Mouse (Mus musculus): ENCODE results near the gene Mylpf. TPM values are rescaled to one million over a fixed set of nuclear protein-coding genes. Genes with fewer than 3 reads are reported as not detected.
"Not testable (repeated sequence)": the region's sequence is repeated elsewhere in the genome, so short reads cannot be mapped to it uniquely, and the experiment has no call there.

The Mylpf gene
- total RNA-seq, 4 experiments from 2014 or later, result 27,006 to 32,685 (median 27,393) TPM

DNA sequence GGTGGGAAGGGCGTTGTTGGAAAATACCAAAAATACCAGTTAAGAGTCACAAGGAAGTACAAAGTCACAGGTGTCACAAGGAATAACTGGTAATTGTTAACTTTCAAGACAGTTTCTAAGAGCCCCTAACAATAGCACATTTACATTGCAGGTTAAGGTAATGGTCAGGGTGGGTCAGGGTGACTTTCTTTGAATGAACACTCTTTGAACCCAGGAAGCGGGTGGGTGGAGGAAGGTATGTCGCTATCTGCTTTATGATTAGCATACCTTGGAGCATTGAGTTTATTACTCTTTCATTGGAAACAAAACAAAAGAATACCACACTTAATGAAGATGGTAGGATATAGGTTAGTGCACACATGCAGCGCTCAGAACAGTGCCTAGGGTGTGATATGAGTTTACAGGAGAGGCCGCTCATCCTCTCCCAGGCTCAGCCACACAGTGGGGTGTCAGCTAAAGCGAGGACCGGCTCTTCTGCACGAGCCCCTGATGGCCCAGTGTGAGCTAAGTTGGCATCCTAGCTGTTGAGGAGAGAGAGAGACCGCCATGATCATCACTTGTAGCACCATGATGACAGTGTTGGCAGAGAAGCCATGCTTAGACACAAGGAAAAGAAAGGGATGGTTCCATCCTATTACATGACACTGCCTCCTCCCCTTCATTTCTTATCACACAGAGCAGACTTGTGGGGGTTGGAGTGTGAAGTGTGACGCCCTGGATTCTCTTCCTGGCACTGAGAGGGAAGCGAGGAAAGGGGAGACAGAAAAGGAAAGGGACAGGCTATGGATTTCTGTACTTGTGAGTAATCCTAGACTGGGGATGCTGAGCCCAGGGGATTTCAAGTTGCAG, 16.7 kb downstream of the Mylpf start:
- DNase-seq (ENCODE audit: low spot score in 2 of 2), result no peak

DNA sequence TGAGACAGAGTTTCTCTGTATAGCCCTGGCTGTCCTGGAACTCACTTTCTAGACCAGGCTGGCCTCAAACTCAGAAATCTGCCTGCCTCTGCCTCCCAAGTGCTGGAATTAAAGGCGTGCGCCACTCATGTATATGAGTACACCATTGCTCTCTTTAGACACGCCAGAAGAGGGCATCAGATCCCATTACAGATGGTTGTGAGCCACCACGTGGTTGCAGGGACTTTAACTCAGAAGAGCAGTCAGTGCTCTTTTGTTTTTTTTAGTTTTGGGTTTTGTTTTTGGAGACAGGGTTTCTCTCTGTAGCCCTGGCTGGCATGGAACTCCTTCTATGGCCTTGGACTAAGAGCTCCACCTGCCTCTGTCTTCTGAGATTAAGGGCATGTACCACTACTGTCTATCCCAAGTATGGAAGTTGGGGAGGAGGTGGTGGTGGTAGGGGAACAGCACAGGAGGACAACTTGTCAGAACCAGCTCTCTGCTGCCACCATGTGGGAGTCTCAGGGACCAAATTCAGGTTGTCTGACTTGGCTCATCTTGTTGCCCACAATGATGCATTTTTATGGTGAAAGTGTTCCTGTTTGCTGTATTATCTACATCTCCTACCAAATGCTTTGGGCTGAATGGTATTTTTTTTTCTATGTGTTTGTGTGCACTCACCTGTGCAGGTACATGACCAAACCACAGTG, 20.1 kb downstream of the Mylpf start:
- peak in 1 of 2 experiments; percentile 64 for DNase-seq (ENCODE audit: low spot score in 2 of 2)

DNA sequence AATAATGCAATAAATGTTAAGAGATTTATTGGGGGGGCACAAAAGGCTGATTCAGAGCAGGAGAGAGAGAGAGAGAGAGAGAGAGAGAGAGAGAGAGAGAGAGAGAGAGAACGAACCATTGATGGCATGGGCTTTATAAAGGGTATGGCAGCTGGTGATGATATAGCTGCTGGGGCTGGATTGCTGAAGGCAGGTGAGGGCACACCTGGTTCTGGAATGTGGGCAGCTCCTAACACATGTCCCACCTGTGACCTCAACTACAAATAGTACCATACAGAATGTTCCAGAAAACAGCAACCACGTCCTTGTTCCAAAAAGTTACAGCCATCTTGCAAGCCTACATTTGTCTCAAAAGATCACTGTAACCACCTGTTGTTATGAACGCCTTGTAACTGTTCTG, 22.7 kb downstream of the Mylpf start:
- no peak for DNase-seq (ENCODE audit: low spot score in 2 of 2)

DNA sequence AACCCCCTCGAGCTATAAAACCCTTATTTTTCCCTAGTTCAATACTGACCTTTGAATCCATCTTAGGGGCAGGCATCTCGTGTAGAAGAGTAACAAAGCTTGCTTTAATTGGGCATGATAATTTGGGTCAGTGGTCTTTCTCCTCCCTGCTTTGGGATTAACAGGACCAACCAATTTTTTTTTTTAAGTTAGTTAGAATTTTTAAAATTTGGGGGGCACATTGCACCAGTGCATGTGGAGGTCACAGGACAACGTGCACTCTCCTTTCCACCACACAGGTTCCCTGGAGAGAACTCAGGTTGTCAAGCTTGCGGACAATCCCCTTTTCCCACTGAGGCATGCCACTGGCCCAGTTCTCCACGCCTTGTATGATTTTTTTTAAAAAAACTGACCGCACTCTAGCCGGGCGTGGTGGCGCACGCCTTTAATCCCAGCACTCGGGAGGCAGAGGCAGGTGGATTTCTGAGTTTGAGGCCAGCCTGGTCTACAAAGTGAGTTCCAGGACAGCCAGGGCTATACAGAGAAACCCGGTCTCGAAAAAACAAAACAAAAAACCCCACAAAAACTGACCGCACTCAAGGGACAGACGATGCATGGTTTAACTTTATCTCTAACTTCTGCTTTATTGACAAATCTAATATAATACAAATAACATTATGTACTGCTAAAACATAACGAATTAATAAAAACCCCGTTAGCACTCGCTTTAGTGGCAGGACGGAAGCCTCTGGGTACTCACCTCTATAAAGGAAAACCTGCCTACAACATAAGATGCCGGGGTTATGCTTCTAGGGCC, 23.3 kb downstream of the Mylpf start:
- DNase-seq (ENCODE audit: low spot score in 2 of 2), result no peak

DNA sequence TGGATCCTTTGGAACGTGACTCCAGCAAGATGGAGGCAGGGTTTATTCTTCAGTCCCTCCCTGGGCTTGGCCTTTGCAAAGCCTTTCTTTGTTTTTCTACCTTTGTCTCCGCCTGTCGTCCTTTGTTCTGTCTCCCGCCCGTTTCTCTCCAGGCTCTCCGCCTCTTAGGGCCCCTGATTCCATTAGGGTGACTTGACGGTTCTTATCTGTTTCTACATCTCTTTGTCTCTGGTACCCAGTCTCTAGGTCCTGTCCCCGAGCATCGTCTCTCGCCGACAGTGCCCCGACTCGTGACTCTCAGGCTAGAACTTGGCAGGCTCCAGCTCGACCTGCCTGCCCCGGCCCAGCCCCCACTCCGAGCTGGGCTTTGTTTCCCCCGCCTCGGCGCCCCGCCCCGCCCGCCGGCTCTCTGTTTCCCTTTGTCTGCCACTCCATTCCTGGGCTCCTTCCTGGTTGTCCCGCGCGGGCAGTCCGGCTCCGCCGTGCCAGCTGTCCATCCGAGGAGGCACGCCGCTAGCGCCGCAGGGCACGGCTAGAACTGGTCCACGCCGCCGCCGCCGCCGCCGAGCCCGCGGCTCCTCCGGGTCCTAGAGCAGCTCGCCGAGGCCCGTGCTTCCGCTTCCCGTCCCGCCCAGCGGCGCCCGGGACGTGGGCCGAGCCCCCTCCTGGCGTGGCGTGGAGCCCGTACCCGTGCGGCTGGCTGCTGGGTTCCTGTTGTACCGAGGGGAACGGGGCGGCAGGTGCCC, 24.1 kb downstream of the Mylpf start, which contains the start of the genes Zfp553 and Sept1:
Gene Zfp553, plus strand, starts transcription at position 440 of the 746 bp plus-strand sequence.
Gene Sept1, minus strand, starts transcription at position 509 of the 746 bp plus-strand sequence.
- peak; percentile 59 to 67 for DNase-seq (ENCODE audit: low spot score in 2 of 2)

DNA sequence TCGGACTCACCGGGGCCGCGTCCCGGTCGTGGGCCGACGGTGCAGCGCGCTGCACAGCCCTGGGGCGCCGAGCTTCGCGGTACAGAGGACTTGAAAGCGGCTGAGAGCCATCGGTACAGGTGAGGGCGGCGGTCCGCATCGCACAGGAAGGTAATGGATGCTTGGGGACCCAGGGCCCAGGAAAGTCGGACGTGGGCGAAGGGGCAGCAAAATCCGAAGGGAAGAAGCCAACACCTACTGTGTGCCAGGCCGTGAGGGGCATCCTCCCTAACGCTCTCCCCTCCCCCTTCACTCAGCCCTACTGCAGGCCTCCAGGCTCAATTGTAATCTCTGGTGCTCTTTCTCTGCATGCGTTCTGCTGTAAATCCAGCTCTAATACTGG, 24.7 kb downstream of the Mylpf start:
- DNase-seq (ENCODE audit: low spot score in 2 of 2), result no peak

DNA sequence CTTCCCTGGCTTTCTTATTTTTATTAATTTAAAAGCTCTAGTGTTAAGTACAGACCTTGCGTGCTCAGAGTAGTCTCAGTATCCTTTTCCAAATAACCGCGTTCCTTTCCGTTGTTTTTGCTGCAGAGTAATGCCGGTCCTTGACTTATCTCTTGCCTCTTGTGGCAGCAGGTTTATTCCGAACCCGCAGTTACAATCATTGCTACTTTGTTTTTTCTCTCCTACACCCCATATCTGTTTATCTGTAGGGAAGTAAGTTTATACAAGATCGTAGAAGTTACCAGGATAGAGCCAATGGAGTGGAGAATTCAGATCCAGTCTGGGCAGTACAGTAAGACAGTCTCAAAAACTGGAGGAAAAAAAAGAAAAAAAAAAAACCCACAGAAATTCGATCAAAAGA, 25.1 kb downstream of the Mylpf start:
- no peak for DNase-seq (ENCODE audit: low spot score in 2 of 2)

DNA sequence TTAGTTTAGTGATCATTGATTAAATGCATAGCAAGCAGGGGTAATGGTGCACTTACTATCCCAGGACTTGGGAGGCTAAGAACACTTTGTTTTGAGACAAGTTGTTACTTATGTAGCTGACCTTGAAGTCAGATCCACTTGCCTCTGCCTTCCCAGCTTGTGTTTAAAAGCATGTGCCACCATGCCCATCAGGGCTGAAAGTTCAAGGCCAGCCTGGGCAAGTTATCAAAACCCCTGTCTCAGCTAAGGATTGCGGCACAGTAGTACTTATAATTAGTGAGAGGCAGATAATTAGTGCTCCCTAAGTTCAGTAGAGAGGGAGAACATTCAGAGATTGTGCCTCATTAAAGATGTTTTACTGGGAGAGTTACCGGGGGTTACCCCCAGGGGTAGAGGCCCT, 26.1 kb downstream of the Mylpf start:
- no peak for DNase-seq (ENCODE audit: low spot score in 2 of 2)

DNA sequence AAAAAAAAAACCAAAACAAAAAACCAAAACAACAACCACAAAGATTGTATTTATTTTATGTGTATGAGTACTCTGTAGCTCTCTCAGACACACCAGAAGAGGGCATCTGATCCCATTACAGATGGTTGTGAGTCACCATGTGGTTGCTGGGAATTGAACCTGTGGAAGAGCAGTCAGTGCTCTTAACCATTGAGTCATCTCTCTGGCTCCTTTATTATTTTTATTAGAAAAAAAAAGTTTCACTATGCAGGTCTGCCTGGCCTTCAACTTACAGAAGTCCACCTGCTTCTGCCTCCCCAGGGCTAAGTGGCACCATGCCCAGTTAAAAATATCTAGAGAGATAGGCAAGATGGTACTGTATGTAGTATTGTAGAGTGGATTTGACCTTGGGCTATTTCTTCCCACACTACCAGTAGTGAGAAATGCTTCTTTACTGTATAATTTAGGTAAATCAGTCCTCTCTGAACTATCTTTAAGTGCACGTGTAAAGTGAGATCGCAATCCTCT, 34.7 kb downstream of the Mylpf start:
- no peak for DNase-seq (ENCODE audit: low spot score in 2 of 2)

DNA sequence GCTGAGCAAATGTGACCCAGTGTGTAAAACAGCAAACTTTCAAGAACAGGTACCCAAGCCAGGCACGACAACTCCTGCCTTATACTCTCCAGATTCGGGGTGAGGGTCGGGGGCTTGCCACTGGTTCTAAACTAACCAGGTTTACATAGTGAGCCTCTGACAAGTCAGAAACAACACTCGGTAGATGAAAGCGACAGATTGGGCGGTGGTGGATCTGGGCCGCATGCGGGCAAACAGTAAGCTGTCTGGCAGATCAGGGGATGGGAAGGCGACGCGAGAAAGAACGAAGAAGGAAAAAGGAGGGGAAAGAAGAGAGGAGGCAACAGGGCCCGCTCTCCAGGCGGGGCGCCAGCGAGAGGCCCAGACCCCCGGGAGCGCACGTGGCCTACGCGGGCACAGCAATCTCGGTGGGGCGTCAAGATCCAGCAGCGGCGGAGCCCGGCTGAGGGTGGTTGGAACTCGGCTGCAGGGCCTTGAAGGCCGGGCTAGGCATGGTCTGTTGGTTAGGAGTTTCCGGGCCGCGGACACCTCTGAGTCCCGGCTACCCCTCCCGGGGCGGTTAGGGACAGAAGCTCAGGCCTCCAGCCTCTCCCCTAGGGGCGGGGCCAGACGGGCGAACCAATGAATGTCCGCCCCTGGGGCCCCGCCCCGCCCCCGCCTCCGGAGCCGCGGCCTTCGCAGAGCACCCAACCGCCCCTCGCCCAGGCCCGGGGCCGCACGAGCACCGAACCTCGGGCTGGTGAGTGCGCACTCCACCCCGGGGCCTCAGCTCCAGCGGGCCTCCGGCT, 35.4 kb downstream of the Mylpf start, which contains the start of gene Zfp771:
Gene Zfp771, plus strand, starts transcription at position 405 of the 788 bp plus-strand sequence.
- DNase-seq (ENCODE audit: low spot score in 2 of 2), result peak; percentile 94 to 96

DNA sequence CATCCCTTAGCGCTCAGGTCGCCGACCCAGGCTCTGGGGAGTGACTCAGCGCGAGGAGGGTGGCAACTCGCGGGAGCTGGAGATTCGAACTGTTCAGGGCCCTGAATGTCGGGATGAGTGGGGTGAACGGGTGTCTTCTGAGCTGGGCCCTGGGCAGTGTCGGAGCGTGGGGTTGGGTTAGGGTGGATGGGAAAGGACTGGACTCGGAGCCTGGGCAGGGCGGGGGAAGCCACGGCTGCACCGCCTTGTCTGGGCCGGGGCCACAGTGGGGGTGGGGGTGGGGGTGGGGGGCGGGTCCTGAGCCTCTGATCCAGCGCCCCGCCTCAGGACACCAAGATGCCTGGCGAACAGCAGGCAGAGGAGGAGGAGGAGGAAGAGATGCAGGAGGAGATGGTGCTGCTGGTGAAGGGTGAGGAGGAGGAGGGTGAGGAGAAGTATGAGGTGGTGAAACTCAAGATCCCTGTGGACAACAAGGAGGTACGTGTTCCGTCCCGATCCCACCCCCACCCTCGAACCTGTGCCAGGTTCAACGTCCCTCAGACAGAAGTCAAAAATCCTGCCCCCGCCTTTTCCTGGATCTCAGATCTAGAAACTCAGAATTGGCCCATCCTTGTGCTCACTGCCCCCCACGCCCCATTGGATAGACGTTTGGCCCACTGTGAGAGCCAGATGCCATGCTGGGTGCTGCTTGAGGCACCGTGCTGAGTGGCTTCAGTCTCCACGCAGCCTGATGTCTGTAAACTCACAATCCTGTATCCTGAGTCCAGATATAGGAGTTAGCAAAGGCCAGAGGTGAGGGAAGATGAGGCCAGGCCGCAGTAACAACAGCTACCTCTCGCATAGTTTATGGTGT, 36.2 kb downstream of the Mylpf start:
- no peak for DNase-seq (ENCODE audit: low spot score in 2 of 2)

DNA sequence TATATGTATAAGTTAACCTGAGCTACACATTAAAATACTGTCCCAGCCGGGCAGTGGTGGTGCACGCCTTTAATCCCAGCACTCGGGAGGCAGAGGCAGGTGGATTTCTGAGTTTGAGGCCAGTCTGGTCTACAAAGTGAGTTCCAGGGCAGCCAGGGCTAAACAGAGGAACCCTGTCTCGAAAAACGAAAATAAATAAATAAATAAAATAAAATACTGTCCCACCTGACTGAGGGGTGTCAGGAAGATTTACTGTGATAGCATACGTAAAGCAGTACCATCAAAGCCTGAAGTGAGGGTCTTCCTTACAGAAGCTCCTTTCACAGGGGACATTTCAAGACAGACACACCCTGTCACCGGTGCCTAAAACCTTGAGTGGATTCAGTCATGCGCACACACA, 41.8 kb downstream of the Mylpf start:
- not testable (repeated sequence) for DNase-seq (ENCODE audit: low spot score in 2 of 2)

DNA sequence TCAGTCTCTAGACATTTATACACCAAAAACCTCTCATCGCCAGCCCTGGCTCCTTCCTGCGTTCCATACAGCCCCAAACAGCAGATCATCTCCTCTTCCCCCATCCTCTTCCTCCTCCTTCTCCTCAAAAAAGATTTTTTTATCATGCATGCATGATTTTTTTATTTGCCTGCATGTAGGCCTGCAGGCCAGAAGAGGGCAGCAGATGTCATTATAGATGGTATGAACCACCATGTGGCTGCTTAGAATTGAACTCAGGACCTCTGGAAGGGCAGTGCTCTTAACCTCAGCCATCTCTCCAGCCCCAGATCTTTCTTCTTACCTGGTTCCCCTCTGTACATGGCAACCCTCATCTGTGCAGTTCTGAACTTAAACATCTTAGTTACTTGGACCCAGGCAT, 43.7 kb downstream of the Mylpf start:
- DNase-seq (ENCODE audit: low spot score in 2 of 2), result no peak

DNA sequence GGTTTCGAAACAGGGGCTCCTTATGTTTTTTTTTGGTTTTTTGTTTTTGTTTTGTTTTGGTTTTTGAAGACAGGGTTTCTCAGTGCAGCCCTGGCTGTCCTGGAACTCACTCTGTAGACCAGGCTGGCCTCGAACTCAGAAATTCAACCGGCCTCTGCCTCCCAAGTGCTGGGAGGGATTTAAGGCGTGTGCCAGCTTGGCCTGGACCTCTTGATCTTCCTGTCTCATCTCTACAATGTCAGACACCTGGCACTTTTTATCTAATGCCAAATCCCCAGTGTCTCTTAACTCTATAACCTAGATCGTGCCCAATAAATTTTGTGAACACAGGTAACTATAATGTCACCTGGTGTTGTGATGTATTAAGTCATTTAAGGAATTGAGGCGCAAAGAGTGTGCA, 44.7 kb downstream of the Mylpf start:
- no peak for DNase-seq (ENCODE audit: low spot score in 2 of 2)

DNA sequence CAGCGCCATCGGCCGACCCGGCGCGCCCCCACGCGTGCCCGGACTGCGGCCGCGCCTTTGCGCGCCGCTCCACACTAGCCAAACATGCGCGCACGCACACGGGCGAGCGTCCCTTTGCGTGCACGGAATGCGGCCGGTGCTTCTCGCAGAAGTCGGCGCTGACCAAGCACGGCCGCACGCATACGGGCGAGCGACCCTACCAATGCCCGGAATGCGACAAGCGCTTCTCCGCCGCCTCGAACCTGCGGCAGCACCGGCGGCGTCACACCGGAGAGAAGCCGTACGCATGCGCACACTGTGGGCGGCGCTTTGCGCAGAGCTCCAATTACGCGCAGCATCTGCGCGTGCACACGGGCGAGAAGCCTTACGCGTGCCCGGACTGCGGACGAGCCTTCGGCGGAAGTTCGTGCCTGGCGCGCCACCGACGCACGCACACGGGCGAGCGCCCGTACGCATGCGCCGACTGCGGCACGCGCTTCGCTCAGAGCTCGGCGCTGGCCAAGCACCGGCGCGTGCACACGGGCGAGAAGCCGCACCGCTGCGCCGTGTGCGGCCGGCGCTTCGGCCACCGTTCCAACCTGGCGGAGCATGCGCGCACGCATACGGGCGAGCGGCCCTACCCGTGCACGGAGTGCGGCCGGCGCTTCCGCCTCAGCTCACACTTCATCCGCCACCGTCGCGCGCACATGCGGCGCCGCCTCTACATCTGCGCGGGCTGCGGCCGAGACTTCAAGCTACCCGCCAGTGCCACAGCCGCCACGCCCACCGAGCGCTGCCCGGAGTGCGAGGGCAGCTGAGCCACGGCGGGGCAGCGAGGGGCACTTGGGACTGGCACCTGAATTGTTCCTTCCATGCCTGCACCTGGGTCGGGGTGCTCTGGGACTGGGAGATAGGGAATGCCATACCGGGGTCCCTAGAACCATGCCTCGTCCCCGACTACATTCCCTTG, 45.4 kb downstream of the Mylpf start:
- peak; percentile 85 to 93 for DNase-seq (ENCODE audit: low spot score in 2 of 2)

DNA sequence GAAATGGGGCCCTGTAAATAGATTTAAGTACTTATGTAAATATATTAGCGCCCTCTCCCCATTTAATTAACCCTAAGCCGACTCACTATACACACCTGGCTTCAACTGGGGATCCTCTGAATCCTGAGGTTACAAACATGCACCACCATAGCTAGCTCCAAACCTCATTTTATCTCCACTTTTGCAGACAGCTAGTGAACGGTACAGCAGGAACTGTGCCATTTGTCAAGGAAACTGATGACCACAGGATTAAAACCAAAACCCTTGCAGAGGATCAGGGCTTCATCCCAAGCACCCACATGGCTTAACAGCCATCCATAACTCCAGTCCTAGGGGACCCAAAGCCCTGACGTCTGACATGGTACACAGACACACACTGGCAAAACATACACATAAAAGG, 46.3 kb downstream of the Mylpf start:
- no peak for DNase-seq (ENCODE audit: low spot score in 2 of 2)

DNA sequence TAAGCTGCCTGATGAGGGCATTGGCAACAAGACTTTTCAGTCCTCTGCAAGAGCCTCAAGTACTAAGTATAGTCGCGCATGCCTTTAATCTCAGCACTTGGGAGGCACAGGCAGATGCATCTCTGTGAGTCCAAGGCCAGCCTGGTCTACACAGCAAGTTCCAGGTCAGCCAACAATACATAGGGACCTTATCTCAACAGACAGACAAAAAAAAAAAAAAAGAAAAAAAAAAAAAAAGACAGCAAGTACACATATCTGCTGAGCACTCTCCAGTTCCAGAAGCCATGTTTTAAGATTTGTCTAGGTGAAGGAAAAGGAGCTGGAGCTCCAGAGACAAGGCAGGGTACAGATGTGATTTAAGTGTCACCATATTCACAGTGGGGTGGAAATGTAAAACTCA, 47.3 kb downstream of the Mylpf start:
- no peak for DNase-seq (ENCODE audit: low spot score in 2 of 2)

DNA sequence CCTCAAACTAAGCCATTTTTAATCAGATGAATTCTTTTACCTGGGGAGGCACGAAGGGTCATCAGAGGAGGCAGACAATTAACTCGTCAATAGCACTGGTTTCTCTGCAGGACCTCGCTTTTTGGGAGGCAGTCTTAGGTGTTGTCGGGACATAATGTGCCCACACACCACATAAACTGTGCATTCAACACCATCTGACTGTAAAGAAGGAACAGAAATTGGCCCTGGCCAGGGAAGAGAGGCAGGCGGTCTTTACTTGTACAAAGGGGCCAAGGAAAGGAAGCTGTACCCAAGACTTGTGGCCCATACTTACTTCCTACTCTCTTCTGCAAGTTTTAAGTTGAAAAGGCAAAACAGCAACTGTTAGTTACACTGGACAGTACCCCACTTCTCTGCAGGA, 47.8 kb downstream of the Mylpf start:
- no peak for DNase-seq (ENCODE audit: low spot score in 2 of 2)

Data from gastrocnemius, adult 8-10 months (tissue).